Mouse (Mus musculus) midbrain, embryonic 15.5 days (tissue): ENCODE results near the gene Sars. TPM values are rescaled to one million over a fixed set of nuclear protein-coding genes. Genes with fewer than 3 reads are reported as not detected.

Source experiments
- ATAC-seq: fragments of 200-750 bp; cut with Nextera tagmentation; replicated peaks from 2 replicates; pipeline ENCODE4 v1.8.0; 2017; ENCODE audit warnings: moderate TSS enrichment
- H3K27ac ChIP-seq: fragments of 300-500 bp; sonication (generic); 2 replicates; pipeline ENCODE4 v1.5.1; 2015; ENCODE audit warnings: mild to moderate bottlenecking, inconsistent platforms
- H3K27me3 ChIP-seq: fragments of 300-500 bp; sonication (generic); replicated peaks from 2 replicates; pipeline ENCODE4 v1.6.1; 2015; ENCODE audit warnings: inconsistent platforms
- H3K36me3 ChIP-seq: fragments of 300-500 bp; sonication (generic); replicated peaks from 2 replicates; pipeline ENCODE4 v1.6.1; 2015; ENCODE audit warnings: inconsistent platforms
- H3K4me1 ChIP-seq: fragments of 300-500 bp; sonication (generic); 2 replicates; pipeline ENCODE4 v1.6.1; 2015; ENCODE audit warnings: inconsistent platforms
- H3K4me2 ChIP-seq: fragments of 300-500 bp; sonication (generic); 2 replicates; pipeline ENCODE4 v1.6.1; 2015; ENCODE audit warnings: inconsistent platforms, mild to moderate bottlenecking, moderate library complexity
- H3K4me3 ChIP-seq: fragments of 300-500 bp; sonication (generic); 2 replicates; pipeline ENCODE4 v1.5.1; 2015; ENCODE audit warnings: mild to moderate bottlenecking, inconsistent platforms
- H3K9ac ChIP-seq: fragments of 300-500 bp; sonication (generic); 2 replicates; pipeline ENCODE4 v1.6.1; 2015; ENCODE audit warnings: mild to moderate bottlenecking, inconsistent platforms
- H3K9me3 ChIP-seq: fragments of 300-500 bp; sonication (generic); 2 replicates; pipeline ENCODE4 v1.6.1; 2016; ENCODE audit warnings: inconsistent platforms
- WGBS: fragments of 180-500 bp; shearing (Covaris S2); methylation state at CpG from one replicate; pipeline ENCODE4 v1.1.7; 2015; ENCODE audit warnings: mixed read lengths; 5-methylcytosine and 5-hydroxymethylcytosine counted together
- polyA plus RNA-seq: library from polyadenylated mRNA; unstranded; fragments of >200 nt; fragmentation: Nextera tagmentation; extraction: Ambion mirVana; gene quantifications from 2 replicates; pipeline ENCODE4 v1.2.1, GENCODE M21; 2015

Sars gene
- polyA plus RNA-seq, 1 experiment from 2014 or later, result 209 TPM

DNA sequence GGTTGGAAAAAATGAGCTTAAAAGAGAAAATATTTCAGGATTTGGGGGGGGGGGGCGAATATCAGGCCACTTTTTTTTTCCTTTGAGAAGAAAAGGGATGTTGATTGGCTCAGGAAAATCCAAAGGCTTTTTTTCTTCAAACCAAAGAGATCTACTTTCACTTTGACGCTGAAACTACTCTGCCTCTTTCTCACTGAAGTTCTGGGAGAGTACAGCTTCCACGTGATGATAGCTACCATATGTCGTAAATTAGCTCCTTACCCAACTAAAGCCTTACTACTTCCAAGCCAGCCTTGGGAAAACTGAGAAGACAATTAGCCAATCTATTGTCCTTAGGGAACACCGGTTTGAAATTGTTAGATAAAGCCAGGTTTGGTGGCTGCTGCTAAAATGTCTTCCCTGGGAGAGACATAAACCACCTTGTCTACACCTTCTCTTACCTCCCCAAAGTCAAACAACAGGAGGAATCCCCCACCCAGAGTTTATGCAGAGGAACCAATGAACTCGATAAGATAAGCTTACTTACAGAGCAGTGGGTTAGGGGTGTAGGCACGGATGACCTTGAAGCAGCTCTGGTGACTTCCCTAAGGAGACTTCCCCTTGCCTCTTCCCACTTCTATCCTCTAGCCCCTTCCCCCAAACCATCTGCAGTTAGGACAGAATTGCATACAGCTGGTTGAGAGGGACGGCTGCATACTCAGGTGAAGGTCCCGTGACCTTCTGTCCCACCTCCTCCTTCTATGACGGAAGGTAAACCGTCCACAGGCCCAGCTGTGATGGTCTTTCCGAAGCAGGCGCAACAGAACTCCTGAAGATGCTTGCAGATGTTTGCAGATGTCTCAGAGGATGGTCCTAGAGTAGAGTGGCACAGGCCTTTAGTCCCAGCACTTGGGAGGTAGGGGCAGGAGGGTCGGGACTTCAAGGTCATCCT lies 62.8 kb downstream of the Sars start:
- Histone ChIP-seq H3K9ac (no peak overlapping the region), H3K36me3 (no peaks in the 10 kb centered on the region), H3K4me1 (peaks cover 19% of the 10 kb centered on the region), H3K27me3 (no peaks in the 10 kb centered on the region), H3K9me3 (no peaks in the 10 kb centered on the region), H3K4me3 (no peak overlapping the region), H3K4me2 (no peak overlapping the region), H3K27ac (no peak overlapping the region)
- ATAC-seq, result no peak
- 84% methylated on average over 14 of the region's 14 CpGs for WGBS

DNA sequence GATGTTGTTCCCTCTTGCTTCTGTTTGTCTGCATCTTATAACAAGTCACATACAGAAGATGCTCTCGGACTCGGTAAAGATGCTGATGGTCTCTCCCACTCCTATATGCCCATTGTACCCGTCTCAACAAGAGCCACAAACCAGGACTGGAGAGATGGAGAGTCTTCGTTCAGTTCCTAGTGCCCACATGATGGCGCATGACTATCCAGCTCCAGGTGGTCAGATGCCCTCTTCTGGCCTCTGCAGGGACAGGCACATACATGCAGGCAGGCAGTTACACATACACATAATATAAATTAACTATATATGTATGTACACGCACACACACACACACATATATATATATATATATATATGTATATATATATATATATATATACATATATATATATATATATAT lies 64.3 kb downstream of the Sars start:
- H3K4me1 ChIP-seq, result peaks cover 19% of the 10 kb centered on the region
- no peaks in the 10 kb centered on the region for H3K36me3 ChIP-seq
- no peak overlapping the region for H3K27ac ChIP-seq
- no peak overlapping the region for H3K4me3 ChIP-seq
- H3K27me3 ChIP-seq, result no peaks in the 10 kb centered on the region
- H3K9me3 ChIP-seq, result no peaks in the 10 kb centered on the region
- WGBS, result 80% methylated on average over 6 of the region's 6 CpGs
- no peak overlapping the region for H3K4me2 ChIP-seq
- ATAC-seq, result no peak
- no peak overlapping the region for H3K9ac ChIP-seq

DNA sequence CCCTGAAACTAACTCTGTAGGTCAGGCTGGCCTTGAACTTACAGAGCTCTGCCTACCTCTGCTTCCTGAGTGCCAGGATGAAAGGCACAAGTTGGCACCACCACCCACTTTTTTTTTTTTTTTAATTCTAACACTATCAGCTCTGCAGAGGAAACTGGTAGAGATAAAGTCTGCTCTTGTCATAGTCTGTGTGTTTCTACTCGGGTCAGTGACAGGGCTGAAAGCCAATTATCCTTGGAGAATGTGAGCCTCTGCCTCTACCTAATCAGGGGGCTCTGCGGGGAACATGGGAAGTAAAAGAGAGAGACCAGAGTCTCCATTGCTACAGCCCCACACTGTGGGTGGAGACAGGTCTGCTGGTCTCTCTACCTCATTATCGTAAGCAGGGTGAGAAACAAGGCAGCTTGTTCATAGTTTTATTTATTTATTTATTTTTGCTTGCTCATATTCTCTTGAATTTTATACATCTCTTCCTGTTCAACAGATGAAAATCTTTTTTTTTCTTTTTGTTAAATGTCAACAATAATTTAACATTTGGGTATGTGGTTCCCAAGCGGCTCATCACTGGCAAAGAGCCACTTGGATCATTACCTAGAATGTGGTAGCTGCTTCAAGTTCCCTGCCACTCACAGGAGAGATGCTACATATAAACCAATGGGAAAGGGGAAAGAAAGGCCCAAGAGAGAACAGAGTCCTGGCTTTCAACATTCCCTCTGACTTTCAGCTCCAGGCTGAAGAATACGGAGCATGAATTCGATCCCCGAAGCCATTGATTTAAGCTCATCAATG lies 65.9 kb downstream of the Sars start:
- no peak overlapping the region for H3K27ac ChIP-seq
- H3K4me2 ChIP-seq, result no peak overlapping the region
- H3K36me3 ChIP-seq, result no peaks in the 10 kb centered on the region
- no peaks in the 10 kb centered on the region for H3K27me3 ChIP-seq
- no peak overlapping the region for H3K9ac ChIP-seq
- WGBS, result 71% methylated on average over 7 of the region's 7 CpGs
- no peaks in the 10 kb centered on the region for H3K9me3 ChIP-seq
- no peak overlapping the region for H3K4me3 ChIP-seq
- ATAC-seq, result no peak
- H3K4me1 ChIP-seq, result peaks cover 9% of the 10 kb centered on the region

Other genes starting within 250 kb of the Sars start
- gene Cyb561d1, start 244.0 kb downstream of the Sars start, polyA plus RNA-seq, result 4.1 and 4.6 TPM in 2 replicates
- gene Atxn7l2, start 234.3 kb downstream of the Sars start, polyA plus RNA-seq, result 26.4 and 26.8 TPM in 2 replicates
- gene Sypl2, start 218.6 kb downstream of the Sars start, polyA plus RNA-seq, result 0.27 and 0.70 TPM in 2 replicates
- 224 and 234 TPM in 2 replicates for gene Psma5, start 188.3 kb downstream of the Sars start, polyA plus RNA-seq
- gene Sort1, start 161.1 kb downstream of the Sars start, polyA plus RNA-seq, result 22.1 and 22.3 TPM in 2 replicates
- not detected in 2 replicates for gene Mybphl, start 80.3 kb downstream of the Sars start, polyA plus RNA-seq
- gene Psrc1, start 61.4 kb downstream of the Sars start, polyA plus RNA-seq, result 7.7 and 8.8 TPM in 2 replicates
- gene Celsr2, start 29.7 kb downstream of the Sars start, polyA plus RNA-seq, result 38.5 and 43.3 TPM in 2 replicates
- 2.8 and 3.5 TPM in 2 replicates for gene 1700013F07Rik, start 88.9 kb upstream of the Sars start, polyA plus RNA-seq
- gene 5330417C22Rik, start 91.3 kb upstream of the Sars start, polyA plus RNA-seq, result 18.9 and 19.4 TPM in 2 replicates
- gene Tmem167b, start 117.3 kb upstream of the Sars start, polyA plus RNA-seq, result 56.1 TPM in 2 replicates
- gene Taf13, start 126.5 kb upstream of the Sars start, polyA plus RNA-seq, result 53.8 and 54.6 TPM in 2 replicates
- 110 and 114 TPM in 2 replicates for gene Wdr47, start 146.1 kb upstream of the Sars start, polyA plus RNA-seq
- 39.6 and 48.3 TPM in 2 replicates for gene Clcc1, start 208.7 kb upstream of the Sars start, polyA plus RNA-seq